Mouse (Mus musculus) midbrain, embryonic 16.5 days (tissue): ENCODE data around the gene Sh3d19. TPM values are rescaled to one million over a fixed set of nuclear protein-coding genes. Genes with fewer than 3 reads are reported as not detected.

Source experiments
- ATAC-seq: fragments of 200-750 bp; cut with Nextera tagmentation; 2 replicates; pipeline ENCODE4 v1.8.0; 2017; ENCODE audit warnings: moderate TSS enrichment
- H3K27ac ChIP-seq: fragments of 300-500 bp; sonication (generic); 2 replicates; pipeline ENCODE4 v1.5.1; 2014; ENCODE audit warnings: mild to moderate bottlenecking, low read length, mixed read lengths
- H3K27me3 ChIP-seq: fragments of 300-500 bp; sonication (generic); 2 replicates; pipeline ENCODE4 v1.6.1; 2014; ENCODE audit warnings: low read depth, low read length, mixed read lengths; ENCODE audit not compliant: control insufficient read depth, insufficient read depth
- H3K36me3 ChIP-seq: fragments of 300-500 bp; sonication (generic); 2 replicates; pipeline ENCODE4 v1.6.1; 2014; ENCODE audit warnings: mild to moderate bottlenecking, low read length, moderate library complexity, mixed read lengths; ENCODE audit not compliant: control insufficient read depth, insufficient read depth
- H3K4me1 ChIP-seq: fragments of 300-500 bp; sonication (generic); 2 replicates; pipeline ENCODE4 v1.6.1; 2014; ENCODE audit warnings: mild to moderate bottlenecking, low read length, mixed read lengths; ENCODE audit not compliant: control insufficient read depth, insufficient read depth
- H3K4me2 ChIP-seq: fragments of 300-500 bp; sonication (generic); 2 replicates; pipeline ENCODE4 v1.6.1; 2014; ENCODE audit warnings: mild to moderate bottlenecking, low read length, mixed read lengths
- H3K4me3 ChIP-seq: fragments of 300-500 bp; sonication (generic); 2 replicates; pipeline ENCODE4 v1.5.1; 2014; ENCODE audit warnings: low read depth, mild to moderate bottlenecking, low read length, moderate library complexity, mixed read lengths
- H3K9ac ChIP-seq: fragments of 300-500 bp; sonication (generic); 2 replicates; pipeline ENCODE4 v1.6.1; 2014; ENCODE audit warnings: low read depth, low read length, mixed read lengths
- H3K9me3 ChIP-seq: fragments of 300-500 bp; sonication (generic); replicated peaks from 2 replicates; pipeline ENCODE4 v1.6.1; 2014; ENCODE audit warnings: mild to moderate bottlenecking, low read length, mixed read lengths; ENCODE audit not compliant: control insufficient read depth, poor library complexity, severe bottlenecking
- WGBS: fragments of 180-500 bp; shearing (Covaris S2); extraction: QIAGEN DNeasy Blood & Tissue Kit; methylation state at CpG from one replicate; pipeline ENCODE4 v1.1.7; 2014; 5-methylcytosine and 5-hydroxymethylcytosine counted together
- polyA plus RNA-seq: library from polyadenylated mRNA; unstranded; fragments of >200 nt; fragmentation: Nextera tagmentation; extraction: Ambion mirVana; gene quantifications from 2 replicates; pipeline ENCODE4 v1.2.1, GENCODE M21; 2015

Gene Sh3d19
- polyA plus RNA-seq, 1 experiment from 2014 or later: 15.6 TPM

DNA sequence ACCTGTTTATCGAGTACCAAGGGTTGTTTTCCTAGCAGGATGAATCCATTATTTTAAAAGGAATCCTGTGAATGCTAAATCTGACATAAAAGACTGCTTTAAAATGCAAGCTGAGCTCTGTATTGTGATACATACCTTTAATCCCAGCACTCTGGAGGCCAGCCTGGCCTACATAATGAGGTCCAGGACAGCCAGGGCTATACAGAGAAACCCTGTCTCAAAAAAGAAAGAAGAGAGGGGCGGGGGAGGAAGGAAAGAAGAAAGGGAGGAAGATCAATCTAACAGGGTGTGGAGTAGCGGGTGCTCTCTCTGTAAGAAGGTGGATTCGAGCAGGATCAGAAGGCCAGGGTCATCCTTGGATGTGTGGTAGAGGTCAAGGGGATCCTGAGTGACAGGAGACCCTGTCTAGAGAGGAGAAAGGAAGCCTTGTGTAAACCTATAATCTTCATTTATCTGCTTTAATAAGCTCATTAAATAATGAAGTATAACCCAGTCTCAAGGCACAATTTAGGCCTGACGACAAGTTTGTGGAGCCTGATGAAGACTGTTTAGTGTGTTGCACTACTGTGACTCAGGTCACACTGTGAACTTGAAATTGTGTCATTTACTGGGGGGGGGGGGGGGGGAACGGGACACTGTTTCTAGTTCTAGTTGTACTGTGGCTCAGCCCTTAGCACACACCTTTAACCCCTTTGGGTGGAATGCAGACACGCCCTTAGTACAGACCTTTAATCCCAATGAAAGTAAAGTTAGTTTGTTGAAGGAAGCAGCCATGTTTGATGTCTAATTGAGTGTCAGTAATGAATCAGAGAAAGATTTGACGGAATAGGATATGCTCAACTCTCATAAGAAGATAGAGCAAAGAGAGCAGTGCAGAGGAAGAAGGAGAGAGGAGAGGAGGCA is 137.0 kb downstream of the Sh3d19 start:
- no peak overlapping the region for H3K27ac ChIP-seq
- WGBS: 42% methylated on average over 8 of the region's 8 CpGs
- no peaks in the 10 kb centered on the region for H3K36me3 ChIP-seq
- ATAC-seq: 0 out of 2 replicates have a peak, but pooled peaks have one; percentile 58
- H3K4me1 ChIP-seq: no peaks in the 10 kb centered on the region
- no peak overlapping the region for H3K4me2 ChIP-seq
- H3K9me3 ChIP-seq: no peaks in the 10 kb centered on the region
- no peaks in the 10 kb centered on the region for H3K27me3 ChIP-seq
- H3K9ac ChIP-seq: no peak overlapping the region
- no peak overlapping the region for H3K4me3 ChIP-seq

DNA sequence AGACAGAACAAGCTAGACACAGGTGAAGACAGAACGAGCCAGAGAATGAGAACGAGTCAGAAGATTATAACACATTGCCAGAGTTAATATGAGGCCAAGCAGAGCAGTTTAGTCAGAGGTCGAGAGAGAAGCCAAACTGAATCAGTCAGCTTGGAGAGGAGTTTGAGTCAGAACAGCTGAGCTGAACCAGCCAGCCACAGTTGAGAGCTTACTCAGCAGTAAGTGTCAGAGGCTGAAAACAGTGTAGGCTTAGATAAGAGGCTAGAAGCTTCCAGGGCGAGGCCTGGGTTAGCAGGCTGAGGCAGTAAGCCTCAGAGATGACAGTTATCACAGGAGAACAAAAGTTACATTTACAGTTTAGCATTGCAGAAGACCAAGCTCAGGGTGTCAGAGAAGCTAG is 137.7 kb downstream of the Sh3d19 start:
- no peaks in the 10 kb centered on the region for H3K4me1 ChIP-seq
- WGBS: 91% methylated on average over 4 of the region's 4 CpGs
- no peak overlapping the region for H3K9ac ChIP-seq
- no peaks in the 10 kb centered on the region for H3K9me3 ChIP-seq
- no peak overlapping the region for H3K27ac ChIP-seq
- H3K27me3 ChIP-seq: no peaks in the 10 kb centered on the region
- ATAC-seq: no peak
- no peak overlapping the region for H3K4me2 ChIP-seq
- H3K4me3 ChIP-seq: no peak overlapping the region
- no peaks in the 10 kb centered on the region for H3K36me3 ChIP-seq

DNA sequence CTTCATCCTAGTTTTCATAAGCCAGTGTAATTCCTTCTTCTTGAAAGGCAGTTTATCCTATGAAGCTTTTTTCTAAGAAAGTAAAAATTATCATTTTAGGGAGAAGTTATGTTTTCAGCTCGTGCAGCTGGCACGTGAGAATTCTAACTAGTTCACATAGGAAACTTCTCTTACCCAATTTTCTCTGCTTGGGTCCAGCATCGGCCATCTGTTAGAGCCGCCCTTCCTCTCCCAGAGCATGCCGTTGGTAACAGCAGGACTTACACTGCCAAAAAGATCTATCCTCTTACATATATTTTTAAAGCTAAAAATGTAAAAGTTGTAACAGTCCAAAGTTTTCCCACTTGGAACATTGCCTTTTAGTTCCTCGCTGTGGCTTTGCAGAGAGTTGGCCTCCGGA is 138.2 kb downstream of the Sh3d19 start:
- 95% methylated on average over 7 of the region's 7 CpGs for whole genome bisulfite sequencing
- H3K36me3 ChIP-seq: no peaks in the 10 kb centered on the region

DNA sequence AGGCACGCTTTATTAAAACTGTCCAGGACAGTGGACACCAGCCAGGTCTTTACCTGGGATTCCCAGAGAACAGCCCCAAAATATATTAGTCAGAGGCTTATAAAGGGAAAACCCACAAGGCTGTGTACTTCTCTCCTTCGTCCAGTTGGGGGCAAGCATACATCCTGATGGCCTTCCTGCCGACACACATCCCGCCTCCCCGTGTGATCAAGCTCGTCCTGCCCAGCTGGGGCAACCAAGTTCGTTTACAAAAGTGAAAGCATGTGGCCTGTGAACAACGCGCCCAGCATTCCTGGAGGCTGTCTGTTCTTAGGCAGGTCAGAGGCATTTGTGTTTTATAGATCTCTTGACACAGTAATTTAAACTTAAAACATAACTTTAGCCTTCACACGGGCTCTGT is 139.2 kb downstream of the Sh3d19 start:
- no peak overlapping the region for H3K9ac ChIP-seq
- no peak overlapping the region for H3K27ac ChIP-seq
- no peaks in the 10 kb centered on the region for H3K27me3 ChIP-seq
- H3K4me1 ChIP-seq: no peaks in the 10 kb centered on the region
- no peaks in the 10 kb centered on the region for H3K9me3 ChIP-seq
- WGBS: 24% methylated on average over 10 of the region's 10 CpGs
- no peak overlapping the region for H3K4me2 ChIP-seq
- no peak for ATAC-seq
- no peak overlapping the region for H3K4me3 ChIP-seq
- H3K36me3 ChIP-seq: no peaks in the 10 kb centered on the region

More for the DNA sequence above, 138.2 kb downstream of the Sh3d19 start:
- H3K4me3 ChIP-seq: no peak overlapping the region
- ATAC-seq: no peak
- H3K27me3 ChIP-seq: no peaks in the 10 kb centered on the region
- no peak overlapping the region for H3K9ac ChIP-seq
- H3K27ac ChIP-seq: no peak overlapping the region
- H3K9me3 ChIP-seq: no peaks in the 10 kb centered on the region
- no peaks in the 10 kb centered on the region for H3K4me1 ChIP-seq
- H3K4me2 ChIP-seq: no peak overlapping the region

DNA sequence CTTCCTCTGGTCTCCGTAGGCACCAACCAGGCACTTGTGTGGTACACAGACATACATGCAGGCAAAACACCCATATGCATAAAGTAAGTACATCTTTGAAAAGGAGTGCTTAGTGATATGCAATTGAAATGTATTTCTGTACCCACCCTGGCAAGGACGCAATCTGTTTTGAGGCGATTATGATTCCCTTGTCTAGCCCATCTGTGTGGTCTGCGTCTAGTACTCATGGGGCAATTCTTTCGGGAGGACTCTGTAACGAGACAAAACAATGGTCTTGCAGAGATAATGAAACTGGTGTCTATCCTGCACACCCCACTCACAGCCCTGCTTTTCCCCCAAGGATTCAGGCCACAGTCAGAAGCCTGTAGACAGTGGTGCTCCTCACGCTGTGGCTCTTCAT is 141.9 kb downstream of the Sh3d19 start:
- no peak overlapping the region for H3K4me2 ChIP-seq
- H3K27me3 ChIP-seq: no peaks in the 10 kb centered on the region
- H3K4me1 ChIP-seq: no peaks in the 10 kb centered on the region
- no peaks in the 10 kb centered on the region for H3K9me3 ChIP-seq
- H3K36me3 ChIP-seq: 0 out of 2 replicates have a peak, but pooled peaks cover 2% of the 10 kb centered on the region
- ATAC-seq: no peak
- H3K27ac ChIP-seq: no peak overlapping the region
- H3K4me3 ChIP-seq: no peak overlapping the region
- WGBS: 67% methylated on average over 7 of the region's 7 CpGs
- no peak overlapping the region for H3K9ac ChIP-seq

DNA sequence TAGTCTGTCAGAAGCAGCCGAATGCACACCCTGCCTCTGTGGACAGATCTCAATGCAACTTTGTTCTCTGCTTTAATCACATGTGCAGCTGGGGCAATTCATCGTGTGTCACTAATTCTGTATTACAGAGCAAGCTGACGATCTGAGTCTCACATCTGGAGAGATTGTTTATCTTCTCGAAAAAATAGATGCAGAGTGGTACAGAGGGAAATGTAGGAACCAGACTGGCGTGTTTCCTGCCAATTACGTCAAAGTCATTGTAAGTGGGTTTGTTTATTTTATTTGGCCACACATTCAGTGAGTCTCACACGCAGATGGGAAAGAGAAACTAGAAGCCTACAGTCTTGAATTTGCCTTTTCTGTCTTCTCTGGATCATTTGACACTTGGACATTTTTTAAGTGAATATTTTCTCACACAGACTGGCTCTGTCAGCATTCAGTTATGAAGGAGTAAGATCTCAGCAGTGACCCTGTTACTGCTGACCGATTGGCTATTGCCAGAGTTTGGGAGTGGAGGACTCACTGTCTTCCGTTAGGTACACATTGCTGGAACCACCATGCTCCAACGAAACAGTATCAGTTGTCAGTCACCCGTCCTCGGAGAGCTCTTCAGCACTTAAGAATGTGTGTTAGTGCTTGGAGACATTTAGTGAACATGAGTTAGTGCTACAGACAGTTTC is 143.9 kb downstream of the Sh3d19 start:
- no peak for ATAC-seq
- H3K9ac ChIP-seq: no peak overlapping the region
- no peaks in the 10 kb centered on the region for H3K9me3 ChIP-seq
- H3K4me3 ChIP-seq: no peak overlapping the region
- H3K4me2 ChIP-seq: no peak overlapping the region
- 0 out of 2 replicates have a peak, but pooled peaks cover 2% of the 10 kb centered on the region for H3K36me3 ChIP-seq
- no peaks in the 10 kb centered on the region for H3K27me3 ChIP-seq
- no peak overlapping the region for H3K27ac ChIP-seq
- 77% methylated on average over 12 of the region's 12 CpGs for WGBS
- 0 out of 2 replicates have a peak, but pooled peaks cover 2% of the 10 kb centered on the region for H3K4me1 ChIP-seq

DNA sequence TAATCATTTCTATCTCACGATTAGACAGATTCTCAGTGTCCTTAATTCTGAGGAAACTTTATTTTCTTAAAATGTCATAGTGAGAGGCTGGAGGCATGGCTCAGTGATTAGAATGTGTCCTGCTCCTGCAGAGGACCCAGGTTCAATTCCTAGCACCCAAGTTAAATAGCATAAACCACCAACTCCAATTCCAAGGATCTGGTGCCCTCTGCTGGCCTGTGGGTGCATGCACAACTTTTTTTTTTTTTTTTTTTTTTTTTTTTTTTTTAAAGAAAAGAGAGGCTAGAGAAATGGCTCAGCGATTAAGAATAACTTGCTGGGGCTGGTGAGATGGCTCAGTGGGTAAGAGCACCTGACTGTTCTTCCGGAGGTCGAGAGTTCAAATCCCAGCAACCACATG is 146.0 kb downstream of the Sh3d19 start:
- no peak overlapping the region for H3K4me3 ChIP-seq
- 0 out of 2 replicates have a peak, but pooled peaks cover 2% of the 10 kb centered on the region for H3K4me1 ChIP-seq
- H3K27me3 ChIP-seq: no peaks in the 10 kb centered on the region
- no peak overlapping the region for H3K4me2 ChIP-seq
- no peaks in the 10 kb centered on the region for H3K9me3 ChIP-seq
- H3K27ac ChIP-seq: no peak overlapping the region
- H3K9ac ChIP-seq: no peak overlapping the region
- 92% methylated on average over 4 of the region's 4 CpGs for WGBS
- 0 out of 2 replicates have a peak, but pooled peaks cover 2% of the 10 kb centered on the region for H3K36me3 ChIP-seq
- no peak for ATAC-seq

DNA sequence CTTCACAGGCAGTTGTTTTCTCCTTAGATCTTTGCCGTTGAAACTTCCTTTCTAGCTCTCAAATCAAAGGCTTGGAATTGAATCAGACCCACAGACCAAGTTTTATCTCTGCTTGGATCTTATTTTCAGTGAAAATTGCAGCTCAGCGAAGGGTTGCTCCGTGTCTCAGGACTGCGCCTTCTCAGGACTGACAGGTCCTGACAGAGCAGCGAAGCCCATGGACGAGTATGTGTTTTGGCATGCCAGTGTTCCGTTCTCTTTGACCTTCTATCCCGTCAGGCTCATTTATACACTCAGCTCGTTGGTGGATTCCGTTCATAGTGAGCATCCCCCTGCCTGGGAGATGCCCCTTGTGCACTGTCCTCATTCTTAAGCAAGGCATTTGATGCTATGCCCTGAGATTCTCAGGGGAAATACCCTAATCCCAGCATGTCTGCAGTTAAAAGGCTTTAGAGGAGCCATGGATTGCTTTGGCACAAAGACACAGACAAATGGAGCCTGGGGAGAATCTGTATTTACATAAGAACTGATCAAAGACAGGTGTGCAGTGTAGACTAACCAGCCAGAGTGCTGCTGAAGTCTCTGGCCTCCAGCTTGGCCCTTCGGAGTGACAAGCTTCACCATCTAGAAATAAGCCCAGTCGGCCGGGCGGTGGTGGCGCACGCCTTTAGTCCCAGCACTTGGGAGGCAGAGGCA is 148.5 kb downstream of the Sh3d19 start:
- Histone ChIP-seq H3K9me3 (no peaks in the 10 kb centered on the region), H3K27ac (no peak overlapping the region)
- WGBS: 56% methylated on average over 16 of the region's 16 CpGs

More for the DNA sequence above, 148.5 kb downstream of the Sh3d19 start:
- Histone ChIP-seq H3K36me3 (0 out of 2 replicates have a peak, but pooled peaks cover 2% of the 10 kb centered on the region), H3K4me1 (0 out of 2 replicates have a peak, but pooled peaks cover 2% of the 10 kb centered on the region), H3K4me2 (no peak overlapping the region), H3K27me3 (no peaks in the 10 kb centered on the region), H3K4me3 (no peak overlapping the region), H3K9ac (no peak overlapping the region)
- ATAC-seq: no peak; the same call in 1 of the 2 replicates
